25 mouse cellular contexts compared by ENCODE assay signal in the genomic region with DNA sequence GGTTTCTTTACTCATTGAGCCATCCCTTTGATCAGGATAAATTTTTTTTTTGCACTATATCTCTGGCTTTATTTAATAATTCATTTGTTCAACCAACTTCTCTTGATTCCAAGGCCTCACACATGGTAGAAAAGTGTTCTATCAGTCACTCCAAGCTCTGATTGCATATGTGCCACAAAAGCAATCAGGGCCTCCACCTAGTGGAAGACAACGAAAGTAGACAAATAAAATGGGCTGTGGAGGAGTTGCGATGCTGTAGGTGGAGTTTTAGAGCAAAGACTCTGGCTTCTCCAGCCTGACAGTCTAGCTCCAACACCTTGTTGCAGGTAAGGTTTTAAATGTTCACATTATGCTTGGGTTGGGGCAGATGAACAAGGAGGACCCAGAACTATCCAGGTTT. TPM values are rescaled to one million over a fixed set of nuclear protein-coding genes. Genes with fewer than 3 reads are reported as not detected.
DNase-seq lines count a peak whose midpoint lies in the region; ATAC-seq and TF ChIP-seq lines count a peak whose summit lies in the region.
"Had no signal": no experiment of that assay in that cellular context is flagged by ENCODE, and none has a peak within 500 bp of the region (broad histone marks: within the 10 kb centered on the region; RNA-seq: fewer than 3 reads in every experiment).

No protein-coding gene starts in this region.

- TF ChIP-seq POLR2A in kidney, adult 2 months (IDR thresholded peaks at IDR 0.05; ENCODE audit: low read depth, low read length): no peak

- H3K36me3 ChIP-seq in kidney, adult 2 months (ENCODE audit: control insufficient read depth, insufficient read depth, low read length): no peaks in the 10 kb centered on the region
- H3K36me3 ChIP-seq in hindbrain, embryonic 11.5 days (ENCODE audit: control insufficient read depth, insufficient read depth, low read length): no peaks in the 10 kb centered on the region
- H3K36me3 ChIP-seq: embryonic facial prominence, embryonic 15.5 days; forebrain, embryonic 10.5 days; heart, embryonic 15.5 days; hindbrain, embryonic 15.5 days had no signal

- no peak overlapping the region for H3K27ac ChIP-seq in kidney, adult 2 months (ENCODE audit: insufficient read depth, low read depth, low read length)
- H3K27ac ChIP-seq in layer of hippocampus, adult 2 months: no peak overlapping the region
- H3K27ac ChIP-seq in hindbrain, embryonic 11.5 days (ENCODE audit: low read depth, low read length): no peak overlapping the region
- H3K27ac ChIP-seq: embryonic facial prominence, embryonic 15.5 days; forebrain, embryonic 10.5 days; heart, adult 2 months; heart, embryonic 15.5 days; hindbrain, embryonic 15.5 days had no signal

- no peak overlapping the region for H3K4me3 ChIP-seq in kidney, adult 2 months (ENCODE audit: insufficient read depth, low read depth, low read length)
- H3K4me3 ChIP-seq in layer of hippocampus, adult 2 months: no peak overlapping the region
- no peak overlapping the region for H3K4me3 ChIP-seq in hindbrain, embryonic 11.5 days (ENCODE audit: low read depth, low read length)
- H3K4me3 ChIP-seq: embryonic facial prominence, embryonic 15.5 days; erythroblast, embryonic 14.5 days; forebrain, embryonic 10.5 days; heart, adult 2 months; heart, embryonic 15.5 days; hindbrain, embryonic 15.5 days had no signal

- ATAC-seq in hindbrain, embryonic 11.5 days (ENCODE audit: low FRiP score): no peak
- ATAC-seq: forebrain, embryonic 14.5 days had no signal

- no peak for TF ChIP-seq CTCF in kidney, adult 2 months (conservative IDR thresholded peaks at IDR 0.05; ENCODE audit: insufficient read depth, insufficient read length, low read depth, low read length)
- TF ChIP-seq CTCF in layer of hippocampus, adult 2 months (conservative IDR thresholded peaks at IDR 0.05): peak; percentile 49

- peak; percentile 8 for DNase-seq in kidney, adult 2 months
- DNase-seq in kidney, adult 18-20 months: no peak
- DNase-seq in layer of hippocampus, adult 2 months (ENCODE audit: low spot score in 2 of 2): no peak
- DNase-seq in layer of hippocampus, adult 11-12 months (ENCODE audit: low spot score): no peak
- DNase-seq in A20 (ENCODE audit: low read depth, low spot score) (peak; percentile 3), NIH3T3 (ENCODE audit: low read depth) (peak; percentile 25)
- no peak for DNase-seq in adrenal gland, postnatal 25 days
- DNase-seq in hindbrain, embryonic 11.5 days (ENCODE audit: low spot score): no peak
- DNase-seq: adrenal gland, adult 8-10 months; cerebellum, adult 11 months; cerebellum, adult 8-10 months; cerebellum, postnatal 14 days; embryo, embryonic 11 days; gastrocnemius, postnatal 10 days; heart, adult 2 months; heart, postnatal 14 days had no signal

- H3K27me3 ChIP-seq in kidney, adult 2 months (replicated peaks; ENCODE audit: control insufficient read depth, insufficient read depth, low read length): no peaks in the 10 kb centered on the region
- H3K27me3 ChIP-seq in hindbrain, embryonic 11.5 days (ENCODE audit: control insufficient read depth, insufficient read depth, low read length): no peaks in the 10 kb centered on the region
- H3K27me3 ChIP-seq: embryonic facial prominence, embryonic 15.5 days; heart, embryonic 15.5 days; hindbrain, embryonic 15.5 days had no signal

- no peaks in the 10 kb centered on the region for H3K4me1 ChIP-seq in kidney, adult 2 months (ENCODE audit: control insufficient read depth, insufficient read depth, low read length)
- no peaks in the 10 kb centered on the region for H3K4me1 ChIP-seq in hindbrain, embryonic 11.5 days (replicated peaks; ENCODE audit: control insufficient read depth, insufficient read depth, low read length)
- H3K4me1 ChIP-seq: embryonic facial prominence, embryonic 15.5 days; forebrain, embryonic 10.5 days; heart, embryonic 15.5 days; hindbrain, embryonic 15.5 days had no signal

- H3K9me3 ChIP-seq in hindbrain, embryonic 11.5 days (ENCODE audit: control insufficient read depth, low read length): no peaks in the 10 kb centered on the region
- H3K9me3 ChIP-seq: embryonic facial prominence, embryonic 15.5 days; forebrain, embryonic 10.5 days; heart, embryonic 15.5 days; hindbrain, embryonic 15.5 days had no signal

- 61% methylated on average over 2 of the region's 2 CpGs for WGBS in kidney, adult 2 months
- 79% methylated on average over 2 of the region's 2 CpGs for WGBS in hindbrain, embryonic 11.5 days

- no peak overlapping the region for H3K9ac ChIP-seq in hindbrain, embryonic 11.5 days (ENCODE audit: low read depth, low read length)
- H3K9ac ChIP-seq: embryonic facial prominence, embryonic 15.5 days; heart, embryonic 15.5 days; hindbrain, embryonic 15.5 days had no signal

- no peak overlapping the region for H3K4me2 ChIP-seq in hindbrain, embryonic 11.5 days (replicated peaks; ENCODE audit: low read depth, low read length)
- H3K4me2 ChIP-seq: embryonic facial prominence, embryonic 15.5 days; heart, embryonic 11.5 days; heart, embryonic 15.5 days; hindbrain, embryonic 15.5 days had no signal

RNA-seq across cellular contexts. Expression of gene Veph1, which starts 44.1 kb away (rescaled TPM):
- polyA plus RNA-seq in kidney, adult 2 months (2012; rRNA removed): 7.1 and 7.7 TPM in 2 replicates
- total RNA-seq in layer of hippocampus, adult 2 months (2021): under 1 TPM; 0.13 to 0.20 TPM
- total RNA-seq in adrenal gland, postnatal 25 days (2021): not detected in 2 replicates
- 17.2 and 26.2 TPM in 2 replicates for polyA plus RNA-seq in hindbrain, embryonic 11.5 days (2014; fragmentation: Nextera tagmentation; extraction: Ambion mirVana)
- total RNA-seq: adrenal gland, adult 8-10 months; common myeloid progenitor, adult 5-6 weeks; heart, adult 2 months had no signal
- polyA plus RNA-seq: C2C12; erythroblast, embryonic 14.5 days had no signal

Comparison
In these comparisons a context has a peak if more than half of its experiments do, and no peak if none do; other contexts are left out.
1. DNase-seq: peak in kidney, adult 2 months (single experiment), A20 (single experiment) and NIH3T3 (single experiment); none in kidney, adult 18-20 months (single experiment), layer of hippocampus, adult 2 months (0 of 2), layer of hippocampus, adult 11-12 months (single experiment), adrenal gland, postnatal 25 days (single experiment) and hindbrain, embryonic 11.5 days (single experiment).